Mouse (Mus musculus) embryonic fibroblast, embryonic 13.5 days (primary cell): Measurements from ENCODE around the gene Dclk3. TPM values are rescaled to one million over a fixed set of nuclear protein-coding genes. Genes with fewer than 3 reads are reported as not detected.

ENCODE experiments used
- H3K27ac ChIP-seq: 2 replicates; pipeline ENCODE4 v1.5.1; 2012; ENCODE audit warnings: low read length, control low read depth, inconsistent platforms; ENCODE audit not compliant: insufficient read depth
- H3K4me1 ChIP-seq: 2 replicates; pipeline ENCODE4 v1.6.1; 2011; ENCODE audit warnings: low read length; ENCODE audit not compliant: control insufficient read depth, insufficient read depth
- H3K4me3 ChIP-seq: 2 replicates; pipeline ENCODE4 v1.5.1; 2011; ENCODE audit warnings: mild to moderate bottlenecking, control low read depth, low read length; ENCODE audit not compliant: insufficient read depth
- CTCF ChIP-seq: IDR thresholded peaks from 2 replicates; pipeline ENCODE4 v1.5.1; 2011; ENCODE audit warnings: mild to moderate bottlenecking, control low read depth, low read length, moderate library complexity, borderline replicate concordance; ENCODE audit not compliant: insufficient read depth
- POLR2A ChIP-seq: IDR thresholded peaks from 2 replicates; pipeline ENCODE4 v1.6.1; 2011; ENCODE audit warnings: low read depth, mild to moderate bottlenecking, control low read depth, low read length, moderate library complexity
- polyA plus RNA-seq: library from polyadenylated mRNA; stranded (reverse); fragments of >200 nt; gene quantifications from 2 replicates; pipeline ENCODE4 v1.2.4, GENCODE M21; 2011; ENCODE audit warnings: low read depth; ENCODE audit not compliant: missing spikeins, insufficient read length

The Dclk3 gene
- not detected in 2 replicates for polyA plus RNA-seq

GRCm38 (mm10) chr9:111438904-111439835 lies at the start of gene Dclk3:
Dclk3 (plus strand) TSS chr9:111439081.
- H3K4me1 ChIP-seq = no peaks in the 10 kb centered on the region
- no peak within 1 kb of the TSS for H3K27ac ChIP-seq
- H3K4me3 ChIP-seq = no peak within 1 kb of the TSS
- no peak for TF ChIP-seq POLR2A
- no peak for TF ChIP-seq CTCF

- H3K4me1 ChIP-seq = no peaks in the 10 kb centered on the region
- H3K27ac ChIP-seq = no peak overlapping the region
- TF ChIP-seq CTCF (no peak), POLR2A (no peak)
These were observed 48.9 kb upstream of the Dclk3 start for GRCm38 (mm10) chr9:111390016-111390415.

GRCm38 (mm10) chr9:111391036-111391435 lies 47.8 kb upstream of the Dclk3 start:
- TF ChIP-seq POLR2A = no peak
- TF ChIP-seq CTCF = no peak
- H3K4me3 ChIP-seq = no peak overlapping the region

More at GRCm38 (mm10) chr9:111390016-111390415, 48.9 kb upstream of the Dclk3 start:
- H3K4me3 ChIP-seq = no peak overlapping the region

GRCm38 (mm10) chr9:111391926-111392442 lies 46.9 kb upstream of the Dclk3 start:
- TF ChIP-seq POLR2A (no peak), CTCF (no peak)
- Histone ChIP-seq H3K4me1 (no peaks in the 10 kb centered on the region), H3K4me3 (no peak overlapping the region), H3K27ac (no peak overlapping the region)

More at GRCm38 (mm10) chr9:111391036-111391435, 47.8 kb upstream of the Dclk3 start:
- Histone ChIP-seq H3K4me1 (no peaks in the 10 kb centered on the region), H3K27ac (no peak overlapping the region)

GRCm38 (mm10) chr9:111395265-111395664 lies 43.6 kb upstream of the Dclk3 start:
- Histone ChIP-seq H3K4me1 (no peaks in the 10 kb centered on the region), H3K4me3 (no peak overlapping the region), H3K27ac (no peak overlapping the region)
- TF ChIP-seq POLR2A = no peak
- TF ChIP-seq CTCF = no peak

- TF ChIP-seq CTCF (no peak), POLR2A (no peak)
- Histone ChIP-seq H3K4me3 (no peak overlapping the region), H3K27ac (no peak overlapping the region), H3K4me1 (no peaks in the 10 kb centered on the region)
These were observed 40.8 kb upstream of the Dclk3 start for GRCm38 (mm10) chr9:111398059-111398458.

GRCm38 (mm10) chr9:111400089-111400488 lies 38.8 kb upstream of the Dclk3 start:
- Histone ChIP-seq H3K4me1 (no peaks in the 10 kb centered on the region), H3K4me3 (no peak overlapping the region), H3K27ac (no peak overlapping the region)
- TF ChIP-seq CTCF = no peak
- TF ChIP-seq POLR2A = no peak

GRCm38 (mm10) chr9:111403159-111403558 lies 35.7 kb upstream of the Dclk3 start:
- TF ChIP-seq CTCF (no peak), POLR2A (no peak)
- H3K27ac ChIP-seq = no peak overlapping the region
- H3K4me3 ChIP-seq = no peak overlapping the region
- no peaks in the 10 kb centered on the region for H3K4me1 ChIP-seq

- no peak for TF ChIP-seq CTCF
- no peak for TF ChIP-seq POLR2A
- H3K27ac ChIP-seq = no peak overlapping the region
- H3K4me3 ChIP-seq = no peak overlapping the region
- H3K4me1 ChIP-seq = no peaks in the 10 kb centered on the region
These were observed 34.4 kb upstream of the Dclk3 start for GRCm38 (mm10) chr9:111404346-111405079.
